Mouse (Mus musculus) forebrain, embryonic 14.5 days (tissue): ENCODE data around the gene Phf11d. TPM values are rescaled to one million over a fixed set of nuclear protein-coding genes. Genes with fewer than 3 reads are reported as not detected.
"Not testable (repeated sequence)": the region's sequence is repeated elsewhere in the genome, so short reads cannot be mapped to it uniquely, and the experiment has no call there.

ENCODE experiments used
- ATAC-seq: fragments of 200-750 bp; cut with Nextera tagmentation; 2 replicates; pipeline ENCODE4 v1.8.0; 2017; ENCODE audit warnings: mild to moderate bottlenecking, moderate library complexity
- DNase-seq: peaks from one replicate; pipeline ENCODE4 v3.0.0-alpha.2; 2015; ENCODE audit warnings: low spot score
- H3K27ac ChIP-seq: fragments of 300-500 bp; sonication (generic); 2 replicates; pipeline ENCODE4 v1.5.1; 2014; ENCODE audit warnings: low read depth, mild to moderate bottlenecking, control low read depth, low read length, moderate library complexity
- H3K27me3 ChIP-seq: fragments of 300-500 bp; sonication (generic); replicated peaks from 2 replicates; pipeline ENCODE4 v1.6.1; 2014; ENCODE audit warnings: low read length, control low read depth, mixed read lengths; ENCODE audit not compliant: control insufficient read depth, insufficient read depth
- H3K36me3 ChIP-seq: fragments of 300-500 bp; sonication (generic); 2 replicates; pipeline ENCODE4 v1.6.1; 2014; ENCODE audit warnings: low read length, control low read depth; ENCODE audit not compliant: control insufficient read depth, insufficient read depth
- H3K4me1 ChIP-seq: fragments of 300-500 bp; sonication (generic); 2 replicates; pipeline ENCODE4 v1.6.1; 2014; ENCODE audit warnings: antibody characterized with exemption, low read length, control low read depth; ENCODE audit not compliant: control insufficient read depth, insufficient read depth
- H3K4me2 ChIP-seq: fragments of 300-500 bp; sonication (generic); 2 replicates; pipeline ENCODE4 v1.6.1; 2014; ENCODE audit warnings: mild to moderate bottlenecking, control low read depth, low read length
- H3K4me3 ChIP-seq: fragments of 300-500 bp; sonication (generic); 2 replicates; pipeline ENCODE4 v1.5.1; 2014; ENCODE audit warnings: low read depth, low read length, control low read depth
- H3K9ac ChIP-seq: fragments of 300-500 bp; sonication (generic); 2 replicates; pipeline ENCODE4 v1.6.1; 2014; ENCODE audit warnings: mild to moderate bottlenecking, low read length, control low read depth, moderate library complexity
- H3K9me3 ChIP-seq: fragments of 300-500 bp; sonication (generic); replicated peaks from 2 replicates; pipeline ENCODE4 v1.6.1; 2016; ENCODE audit warnings: low read length, control low read depth, mixed read lengths; ENCODE audit not compliant: control insufficient read depth
- WGBS: fragments of 180-500 bp; shearing (Covaris S2); extraction: QIAGEN DNeasy Blood & Tissue Kit; methylation state at CpG from one replicate; pipeline ENCODE4 v1.1.7; 2014; 5-methylcytosine and 5-hydroxymethylcytosine counted together
- polyA plus RNA-seq: library from polyadenylated mRNA; unstranded; fragments of >200 nt; fragmentation: Nextera tagmentation; extraction: Ambion mirVana; gene quantifications from 2 replicates; pipeline ENCODE4 v1.2.1, GENCODE M21; 2014

The Phf11d gene
- polyA plus RNA-seq, 1 experiment from 2014 or later, result 0.18 TPM

DNA sequence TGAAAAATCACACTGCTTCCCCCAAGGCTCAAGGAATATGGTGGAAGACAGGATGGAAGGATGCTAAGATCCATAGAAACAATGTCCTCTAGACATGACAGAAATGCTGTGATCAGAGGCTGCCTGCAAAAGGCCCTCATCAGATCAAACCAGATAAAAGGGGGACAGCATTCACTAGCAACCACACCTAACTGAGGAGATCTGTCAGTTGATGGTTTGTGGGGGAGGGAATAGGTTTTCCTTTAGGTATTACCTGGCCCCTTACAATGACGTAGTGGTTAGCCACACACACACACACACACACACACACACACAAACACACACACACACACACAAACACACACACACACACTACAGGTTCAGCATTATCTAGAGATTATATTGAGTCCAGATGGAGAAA is 25.7 kb downstream of the Phf11d start:
- H3K4me1 ChIP-seq, result no peaks in the 10 kb centered on the region
- no peak for ATAC-seq
- WGBS, result 80% methylated on average over 1 of the region's 1 CpGs
- no peak for DNase-seq
- no peak overlapping the region for H3K4me3 ChIP-seq
- no peaks in the 10 kb centered on the region for H3K27me3 ChIP-seq
- H3K27ac ChIP-seq, result no peak overlapping the region
- no peaks in the 10 kb centered on the region for H3K9me3 ChIP-seq
- H3K9ac ChIP-seq, result no peak overlapping the region
- no peaks in the 10 kb centered on the region for H3K36me3 ChIP-seq
- H3K4me2 ChIP-seq, result no peak overlapping the region

- H3K27me3 ChIP-seq, ATAC-seq, H3K4me1 ChIP-seq, H3K4me2 ChIP-seq, H3K9ac ChIP-seq, H3K27ac ChIP-seq, H3K36me3 ChIP-seq, H3K4me3 ChIP-seq, H3K9me3 ChIP-seq, DNase-seq: not testable (repeated sequence)
- WGBS, result 93% methylated on average over 3 of the region's 3 CpGs
Observed at GRCm38 (mm10) chr14:59336056-59336455, 29.2 kb downstream of the Phf11d start.

GRCm38 (mm10) chr14:59330499-59330898 is 34.8 kb downstream of the Phf11d start:
- not testable (repeated sequence) for H3K9ac ChIP-seq, H3K27ac ChIP-seq, H3K4me2 ChIP-seq, H3K27me3 ChIP-seq, H3K4me3 ChIP-seq, H3K9me3 ChIP-seq, H3K36me3 ChIP-seq, H3K4me1 ChIP-seq, ATAC-seq
- DNase-seq, result peak; percentile 4
- whole genome bisulfite sequencing, result 55% methylated on average over 3 of the region's 3 CpGs

DNA sequence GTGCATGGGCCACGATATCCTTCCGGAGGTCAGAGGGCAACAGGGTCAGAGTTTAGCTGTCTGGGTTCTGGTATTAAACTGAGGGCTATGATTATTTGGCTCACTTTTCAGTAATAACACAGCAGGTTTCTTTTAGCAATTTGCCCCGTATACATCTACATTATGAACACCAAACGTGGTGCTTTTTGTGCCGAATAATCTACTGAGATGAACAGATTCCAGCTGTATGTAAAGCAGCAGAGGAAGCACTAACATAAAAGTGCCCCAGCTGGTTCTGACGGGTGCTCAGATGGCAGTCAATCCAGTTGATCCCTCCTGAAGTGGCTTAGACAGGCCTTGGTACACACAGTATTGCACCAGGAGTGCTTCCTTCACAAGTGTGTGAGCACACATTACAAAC is 45.3 kb downstream of the Phf11d start:
- not testable (repeated sequence) for ATAC-seq, H3K9me3 ChIP-seq, H3K4me1 ChIP-seq, DNase-seq, H3K9ac ChIP-seq, H3K27me3 ChIP-seq, H3K27ac ChIP-seq, H3K36me3 ChIP-seq, H3K4me3 ChIP-seq, H3K4me2 ChIP-seq
- WGBS, result 73% methylated on average over 6 of the region's 6 CpGs

- H3K9me3 ChIP-seq, H3K27ac ChIP-seq, ATAC-seq, DNase-seq, H3K27me3 ChIP-seq, H3K4me2 ChIP-seq, H3K4me1 ChIP-seq, H3K36me3 ChIP-seq, H3K9ac ChIP-seq, H3K4me3 ChIP-seq: not testable (repeated sequence)
- 94% methylated on average over 3 of the region's 3 CpGs for WGBS
Observed at GRCm38 (mm10) chr14:59319036-59319435, 46.2 kb downstream of the Phf11d start.

Other genes with a start within 250 kb of the Phf11d start
- gene 1700129C05Rik, start 222.6 kb downstream of the Phf11d start, polyA plus RNA-seq, result not detected in 2 replicates
- gene Gm5142, start 186.7 kb downstream of the Phf11d start, polyA plus RNA-seq, result not detected in 2 replicates
- 43.0 and 56.0 TPM in 2 replicates for gene Rcbtb1, start 164.3 kb downstream of the Phf11d start, polyA plus RNA-seq
- not detected in 2 replicates for gene Gm6904, start 105.3 kb downstream of the Phf11d start, polyA plus RNA-seq
- not detected in 2 replicates for gene Phf11a, start 67.9 kb downstream of the Phf11d start, polyA plus RNA-seq
- gene Phf11b, start 24.1 kb downstream of the Phf11d start, polyA plus RNA-seq, result 0.27 and 0.43 TPM in 2 replicates
- gene Phf11c, start 29.9 kb upstream of the Phf11d start, polyA plus RNA-seq, result 0.12 and 0.34 TPM in 2 replicates
- gene Setdb2, start 75.4 kb upstream of the Phf11d start, polyA plus RNA-seq, result 8.0 and 9.7 TPM in 2 replicates
- gene Cab39l, start 75.5 kb upstream of the Phf11d start, polyA plus RNA-seq, result 27.2 and 27.9 TPM in 2 replicates
- gene Cdadc1, start 232.5 kb upstream of the Phf11d start, polyA plus RNA-seq, result 33.0 and 35.7 TPM in 2 replicates